Mouse (Mus musculus) liver (tissue): ENCODE measurements at regions not wholly inside any gene's neighbourhood (a gene's known extent, or its start where the extent isn't known, plus 50 kb on each side); places are given as distances from the start of the nearest gene placed in this dataset.

Experiments used
- DNase-seq: peaks from one replicate; pipeline ENCODE4 v3.0.0-alpha.2; 2020; ENCODE audit warnings: mixed read lengths

DNA sequence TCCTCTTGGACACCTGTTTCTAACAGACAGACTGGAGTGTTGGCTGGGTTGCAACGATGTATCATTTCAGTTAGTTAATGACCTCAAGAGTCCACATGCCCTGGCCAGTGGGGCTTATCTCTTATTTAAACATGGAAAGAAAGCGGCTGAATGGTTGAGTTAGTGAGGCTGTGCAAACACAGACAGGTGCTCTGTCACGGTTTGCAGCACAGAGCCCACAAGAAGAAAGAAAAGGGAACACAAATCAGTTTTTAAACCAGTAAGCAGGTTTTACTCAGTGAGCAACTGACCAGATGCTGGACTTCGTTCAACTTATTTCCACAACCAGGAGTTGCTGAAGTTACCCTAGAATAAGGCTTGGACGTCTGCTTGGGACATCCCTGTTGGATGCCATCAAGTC is 86.3 kb downstream of the Qrsl1 start:
- DNase-seq, result no peak

DNA sequence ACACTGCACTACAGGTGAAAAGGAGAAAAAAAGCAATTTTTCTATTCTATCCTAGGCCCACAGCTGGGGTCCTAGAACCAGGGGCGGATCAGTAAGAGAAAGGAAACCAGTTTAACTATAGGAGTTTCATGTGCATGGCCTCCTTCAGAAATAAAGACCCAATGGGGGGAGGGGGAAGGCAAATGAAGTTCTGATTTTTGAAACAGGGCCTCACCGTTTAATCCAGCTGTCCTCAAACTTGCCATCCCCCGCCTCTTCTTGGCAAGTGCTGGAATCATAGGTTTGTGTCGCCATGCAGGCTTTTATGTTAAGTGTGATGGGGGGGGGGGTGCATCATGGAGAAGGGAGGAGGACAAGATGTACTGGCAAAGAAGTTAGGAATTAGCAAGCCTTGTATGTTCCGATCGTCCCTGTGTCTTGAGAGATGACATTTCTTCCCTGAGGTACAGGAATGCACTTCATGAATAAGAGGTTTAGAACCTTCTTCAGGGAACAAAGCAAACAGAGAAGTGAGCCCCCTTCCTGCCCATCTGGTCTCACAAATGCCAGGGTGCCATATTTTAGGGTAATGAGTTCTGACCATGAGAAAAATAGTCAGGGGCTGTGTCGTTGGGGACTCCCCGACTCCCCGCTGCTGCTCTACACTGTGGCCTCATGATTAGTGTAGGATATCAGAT is 83.9 kb downstream of the Qrsl1 start:
- DNase-seq, result no peak

DNA sequence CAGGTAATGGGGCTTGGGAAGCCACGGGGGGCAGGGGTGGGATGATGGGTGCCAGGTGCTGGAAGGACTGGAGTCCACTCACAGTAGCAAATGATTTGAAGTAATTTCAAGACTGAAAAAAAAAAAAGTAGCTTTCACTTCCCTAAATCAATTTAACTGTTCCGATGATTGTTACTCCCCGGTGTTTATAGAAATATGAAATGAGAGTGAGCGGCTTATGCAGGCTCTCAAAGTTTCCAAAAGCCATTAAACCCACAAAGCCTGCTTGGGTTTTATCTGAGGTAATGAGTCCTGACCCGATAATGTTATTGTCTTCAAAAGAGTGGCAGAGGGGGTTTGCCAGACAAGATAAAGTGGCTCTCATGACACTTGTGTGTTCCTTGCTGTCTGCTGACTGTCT is 82.9 kb downstream of the Qrsl1 start:
- DNase-seq, result no peak

DNA sequence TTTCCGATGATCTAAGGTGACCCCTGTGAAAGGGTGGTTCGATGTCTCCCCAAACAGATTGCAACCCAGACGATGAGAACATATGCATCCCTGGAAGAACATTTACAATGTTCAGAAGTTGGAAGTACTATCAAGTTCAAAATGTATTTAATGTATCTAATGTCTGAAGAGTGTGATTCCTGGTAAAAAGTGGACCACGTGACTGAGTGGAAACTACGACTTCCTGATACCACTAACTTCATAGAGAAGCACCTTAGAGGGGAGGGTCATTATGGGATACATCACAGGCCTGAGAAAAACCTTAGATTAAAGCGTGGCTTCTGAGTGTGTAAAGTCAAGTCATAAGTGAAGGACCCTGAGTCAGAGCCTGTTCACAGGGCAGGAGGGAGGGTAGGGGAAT is 82.1 kb downstream of the Qrsl1 start:
- no peak for DNase-seq

DNA sequence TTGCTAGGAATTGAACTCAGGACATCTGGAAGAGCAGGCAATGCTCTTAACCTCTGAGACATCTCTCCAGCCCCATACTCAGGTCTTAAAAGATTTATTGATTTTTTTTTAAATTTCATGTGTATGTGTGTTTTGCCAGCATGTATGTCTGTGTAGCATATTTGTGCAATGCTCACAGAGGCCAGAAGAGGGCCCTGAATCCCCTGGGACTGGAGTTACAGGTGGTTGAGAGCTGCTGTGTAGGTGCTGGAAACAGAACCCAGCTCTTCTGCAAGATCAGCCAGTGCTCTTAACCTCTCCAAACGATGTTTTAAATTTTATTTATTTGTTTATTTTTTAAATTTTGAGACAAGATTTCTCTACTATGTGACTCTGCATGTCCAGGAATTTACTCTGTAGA is 78.9 kb downstream of the Qrsl1 start:
- no peak for DNase-seq

DNA sequence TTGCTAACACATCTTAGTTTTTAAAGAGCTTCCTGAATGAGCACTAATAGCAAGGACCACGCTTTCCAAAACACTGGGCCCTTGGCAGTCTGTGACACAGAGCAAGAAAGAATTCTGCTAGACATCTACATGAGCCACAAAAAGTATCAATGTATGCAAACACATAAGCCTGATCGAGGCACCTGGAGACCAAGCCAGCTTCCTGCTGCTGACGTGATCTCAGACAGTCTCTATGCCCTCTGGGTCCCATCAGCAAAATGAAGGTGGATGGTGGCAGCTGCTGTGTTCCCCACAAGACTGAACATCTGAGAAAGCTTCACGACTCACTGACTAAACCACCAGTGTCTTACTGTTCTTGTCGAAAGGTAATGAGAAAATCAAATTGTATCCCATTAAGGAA is 77.5 kb downstream of the Qrsl1 start:
- DNase-seq, result no peak
